Mouse (Mus musculus): Measurements from ENCODE around the gene Jmjd8.
A peak's percentile ranks its signal among the peaks of the same experiment; 100 is the strongest.

Jmjd8 gene

GRCm38 (mm10) chr17:25808028-25808427, 20.6 kb upstream of the Jmjd8 start:
- DNase-seq (ENCODE audit: low read depth, low spot score) = no peak

GRCm38 (mm10) chr17:25808789-25809605, 19.7 kb upstream of the Jmjd8 start, which contains the start of gene Fbxl16:
Gene Fbxl16 (plus strand): TSS chr17:25809085.
- no peak for DNase-seq (ENCODE audit: low read depth, low spot score)

- DNase-seq (ENCODE audit: low read depth, low spot score) = no peak
Measured at GRCm38 (mm10) chr17:25809606-25810340, 18.9 kb upstream of the Jmjd8 start.

- DNase-seq (ENCODE audit: low read depth, low spot score) = no peak
Measured at GRCm38 (mm10) chr17:25810890-25811289, 17.8 kb upstream of the Jmjd8 start.

- DNase-seq (ENCODE audit: low read depth, low spot score) = no peak
Measured at GRCm38 (mm10) chr17:25813471-25813870, 15.2 kb upstream of the Jmjd8 start.

GRCm38 (mm10) chr17:25817662-25818061, 11.0 kb upstream of the Jmjd8 start:
- no peak for DNase-seq (ENCODE audit: low read depth, low spot score)

GRCm38 (mm10) chr17:25818851-25819780, 9.6 kb upstream of the Jmjd8 start:
- DNase-seq (ENCODE audit: low read depth, low spot score) = no peak

GRCm38 (mm10) chr17:25823452-25823851, 5.2 kb upstream of the Jmjd8 start, which contains the start of gene Wdr24:
Gene Wdr24 (plus strand): TSS chr17:25823627.
- DNase-seq (ENCODE audit: low read depth, low spot score) = peak; percentile 80

GRCm38 (mm10) chr17:25824362-25825142, 4.1 kb upstream of the Jmjd8 start:
- no peak for DNase-seq (ENCODE audit: low read depth, low spot score)

- no peak for DNase-seq (ENCODE audit: low read depth, low spot score)
Measured at GRCm38 (mm10) chr17:25825311-25825710, 3.4 kb upstream of the Jmjd8 start.

- DNase-seq (ENCODE audit: low read depth, low spot score) = no peak
Measured at GRCm38 (mm10) chr17:25825984-25826570, 2.6 kb upstream of the Jmjd8 start.

- DNase-seq (ENCODE audit: low read depth, low spot score) = no peak
Measured at GRCm38 (mm10) chr17:25827011-25827410, 1.7 kb upstream of the Jmjd8 start.

GRCm38 (mm10) chr17:25827546-25828222, 983 bp upstream of the Jmjd8 start:
- no peak for DNase-seq (ENCODE audit: low read depth, low spot score)

GRCm38 (mm10) chr17:25828223-25828594, 458 bp upstream of the Jmjd8 start:
- no peak for DNase-seq (ENCODE audit: low read depth, low spot score)

- DNase-seq (ENCODE audit: low read depth, low spot score) = no peak
Measured at GRCm38 (mm10) chr17:25829558-25830017, 921 bp downstream of the Jmjd8 start.

- no peak for DNase-seq (ENCODE audit: low read depth, low spot score)
Measured at GRCm38 (mm10) chr17:25830200-25830753, 1.6 kb downstream of the Jmjd8 start.

- DNase-seq (ENCODE audit: low read depth, low spot score) = no peak
Measured at GRCm38 (mm10) chr17:25830806-25831431, 2.3 kb downstream of the Jmjd8 start.

GRCm38 (mm10) chr17:25831451-25832281, 3.0 kb downstream of the Jmjd8 start:
- no peak for DNase-seq (ENCODE audit: low read depth, low spot score)

Measured in skeletal muscle tissue, adult 2 months (tissue).